Mouse (Mus musculus) limb, embryonic 15.5 days (tissue): ENCODE measurements around the gene Arfgap3. TPM values are rescaled to one million over a fixed set of nuclear protein-coding genes. Genes with fewer than 3 reads are reported as not detected.

Experiments used
- ATAC-seq: fragments of 200-750 bp; cut with Nextera tagmentation; 2 replicates; pipeline ENCODE4 v1.8.0; 2017; ENCODE audit warnings: low read depth, moderate TSS enrichment; ENCODE audit not compliant: insufficient number of reproducible peaks, low FRiP score, low TSS enrichment
- H3K27ac ChIP-seq: fragments of 300-500 bp; sonication (generic); 2 replicates; pipeline ENCODE4 v1.5.1; 2015; ENCODE audit warnings: moderate library complexity, mild to moderate bottlenecking, inconsistent platforms
- H3K27me3 ChIP-seq: fragments of 300-500 bp; sonication (generic); 2 replicates; pipeline ENCODE4 v1.6.1; 2015; ENCODE audit warnings: inconsistent platforms
- H3K36me3 ChIP-seq: fragments of 300-500 bp; sonication (generic); 2 replicates; pipeline ENCODE4 v1.6.1; 2015; ENCODE audit warnings: inconsistent platforms
- H3K4me1 ChIP-seq: fragments of 300-500 bp; sonication (generic); 2 replicates; pipeline ENCODE4 v1.6.1; 2015; ENCODE audit warnings: inconsistent platforms
- H3K4me2 ChIP-seq: fragments of 300-500 bp; sonication (generic); 2 replicates; pipeline ENCODE4 v1.6.1; 2015; ENCODE audit warnings: mild to moderate bottlenecking, inconsistent platforms
- H3K4me3 ChIP-seq: fragments of 300-500 bp; sonication (generic); 2 replicates; pipeline ENCODE4 v1.5.1; 2015; ENCODE audit warnings: mild to moderate bottlenecking, inconsistent platforms
- H3K9ac ChIP-seq: fragments of 300-500 bp; sonication (generic); 2 replicates; pipeline ENCODE4 v1.6.1; 2015; ENCODE audit warnings: inconsistent platforms
- H3K9me3 ChIP-seq: fragments of 300-500 bp; sonication (generic); 2 replicates; pipeline ENCODE4 v1.6.1; 2016; ENCODE audit warnings: inconsistent platforms
- WGBS: fragments of 180-500 bp; shearing (Covaris S2); methylation state at CpG from one replicate; pipeline ENCODE4 v1.1.7; 2015; 5-methylcytosine and 5-hydroxymethylcytosine counted together
- polyA plus RNA-seq: library from polyadenylated mRNA; unstranded; fragments of >200 nt; fragmentation: Nextera tagmentation; extraction: Ambion mirVana; gene quantifications from 2 replicates; pipeline ENCODE4 v1.2.1, GENCODE M21; 2015

The Arfgap3 gene
- polyA plus RNA-seq, 1 experiment from 2014 or later, result 60.8 TPM

DNA sequence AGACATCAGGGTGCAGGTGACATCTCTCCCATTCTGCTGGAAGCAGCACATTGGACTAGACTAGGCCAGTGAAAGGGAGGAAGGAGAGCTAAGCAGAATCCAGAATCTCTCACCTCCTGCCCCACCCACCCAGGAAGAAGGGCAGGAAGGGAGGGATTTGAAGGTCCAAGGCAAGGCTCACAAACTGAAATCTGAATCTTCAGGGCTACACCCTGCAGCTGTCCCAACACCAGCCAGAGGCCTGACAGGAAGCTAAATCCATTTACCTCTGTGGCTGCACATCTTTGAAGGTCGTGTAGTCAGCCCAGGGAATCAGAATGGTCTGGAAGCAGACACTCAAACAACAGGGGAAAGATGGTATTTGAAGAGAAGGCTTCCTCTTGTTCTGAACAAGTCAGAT lies 84.8 kb downstream of the Arfgap3 start:
- no peaks in the 10 kb centered on the region for H3K36me3 ChIP-seq
- no peak overlapping the region for H3K9ac ChIP-seq
- H3K27ac ChIP-seq, result no peak overlapping the region
- H3K4me1 ChIP-seq, result 0 out of 2 replicates have a peak, but pooled peaks cover 5% of the 10 kb centered on the region
- no peak overlapping the region for H3K4me3 ChIP-seq
- ATAC-seq, result no peak
- H3K27me3 ChIP-seq, result no peaks in the 10 kb centered on the region
- no peak overlapping the region for H3K4me2 ChIP-seq
- H3K9me3 ChIP-seq, result no peaks in the 10 kb centered on the region
- WGBS, result 12% methylated on average over 1 of the region's 1 CpGs

- no peak overlapping the region for H3K27ac ChIP-seq
- H3K4me3 ChIP-seq, result no peak overlapping the region
- no peaks in the 10 kb centered on the region for H3K9me3 ChIP-seq
- no peak for ATAC-seq
- no peak overlapping the region for H3K4me2 ChIP-seq
- H3K27me3 ChIP-seq, result no peaks in the 10 kb centered on the region
- 78% methylated on average over 5 of the region's 5 CpGs for WGBS
- 0 out of 2 replicates have a peak, but pooled peaks cover 5% of the 10 kb centered on the region for H3K4me1 ChIP-seq
- no peaks in the 10 kb centered on the region for H3K36me3 ChIP-seq
- no peak overlapping the region for H3K9ac ChIP-seq
These were observed 86.6 kb downstream of the Arfgap3 start for GRCm38 (mm10) chr15:83263405-83263804.

GRCm38 (mm10) chr15:83257906-83258305 lies 92.1 kb downstream of the Arfgap3 start:
- WGBS, result 55% methylated on average over 13 of the region's 13 CpGs
- Histone ChIP-seq H3K27ac (no peak overlapping the region), H3K9ac (no peak overlapping the region), H3K4me3 (no peak overlapping the region), H3K4me2 (no peak overlapping the region), H3K9me3 (no peaks in the 10 kb centered on the region), H3K4me1 (no peaks in the 10 kb centered on the region), H3K27me3 (no peaks in the 10 kb centered on the region; the same call in 1 of the 2 replicates), H3K36me3 (no peaks in the 10 kb centered on the region)
- ATAC-seq, result no peak

GRCm38 (mm10) chr15:83256491-83256890 lies 93.6 kb downstream of the Arfgap3 start:
- peaks cover 10% of the 10 kb centered on the region for H3K27me3 ChIP-seq
- no peaks in the 10 kb centered on the region for H3K36me3 ChIP-seq
- no peak overlapping the region for H3K4me3 ChIP-seq
- 79% methylated on average over 4 of the region's 4 CpGs for WGBS
- no peak overlapping the region for H3K4me2 ChIP-seq
- no peak overlapping the region for H3K27ac ChIP-seq
- H3K9ac ChIP-seq, result no peak overlapping the region
- H3K4me1 ChIP-seq, result peaks cover 3% of the 10 kb centered on the region
- H3K9me3 ChIP-seq, result no peaks in the 10 kb centered on the region
- ATAC-seq, result no peak

- H3K9ac ChIP-seq, result no peak overlapping the region
- no peaks in the 10 kb centered on the region for H3K36me3 ChIP-seq
- H3K27ac ChIP-seq, result no peak overlapping the region
- H3K4me1 ChIP-seq, result peaks cover 9% of the 10 kb centered on the region
- no peak overlapping the region for H3K4me3 ChIP-seq
- 73% methylated on average over 7 of the region's 7 CpGs for WGBS
- ATAC-seq, result no peak
- peaks cover 16% of the 10 kb centered on the region for H3K27me3 ChIP-seq
- no peak overlapping the region for H3K4me2 ChIP-seq
- no peaks in the 10 kb centered on the region for H3K9me3 ChIP-seq
These were observed 94.1 kb downstream of the Arfgap3 start for GRCm38 (mm10) chr15:83255944-83256343.

DNA sequence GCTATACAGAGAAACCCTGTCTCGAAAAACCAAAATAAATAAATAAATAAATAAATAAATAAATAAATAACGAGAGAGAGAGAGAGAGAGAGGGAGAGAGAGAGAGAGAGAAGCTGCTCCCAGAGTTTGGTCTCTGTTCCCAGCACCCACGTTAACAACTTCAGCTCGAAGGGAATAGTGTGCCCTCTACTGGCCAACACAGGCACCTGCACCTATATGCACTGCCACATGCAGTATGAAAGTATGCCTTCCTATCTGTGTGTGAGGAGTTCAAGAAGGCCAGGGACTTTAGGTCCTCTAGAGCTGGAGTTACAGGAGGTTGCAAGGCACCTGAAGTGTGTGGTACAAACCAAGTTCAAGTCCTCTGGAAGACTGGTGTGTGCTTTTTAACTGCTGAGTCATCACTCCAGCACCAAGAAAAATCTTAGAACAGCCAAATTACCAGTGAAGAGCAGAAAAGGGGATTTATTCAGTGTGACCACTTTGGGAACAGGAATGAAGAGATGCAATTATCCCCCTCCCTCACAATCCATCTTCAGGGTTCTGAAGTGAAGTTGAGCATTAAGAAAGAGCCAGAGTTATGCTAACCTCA lies 94.8 kb downstream of the Arfgap3 start:
- Histone ChIP-seq H3K4me1 (peaks cover 15% of the 10 kb centered on the region), H3K36me3 (no peaks in the 10 kb centered on the region), H3K9me3 (no peaks in the 10 kb centered on the region), H3K27ac (no peak overlapping the region), H3K4me2 (no peak overlapping the region), H3K27me3 (peaks cover 22% of the 10 kb centered on the region), H3K9ac (no peak overlapping the region), H3K4me3 (no peak overlapping the region)
- WGBS, result 86% methylated on average over 4 of the region's 4 CpGs
- ATAC-seq, result no peak

DNA sequence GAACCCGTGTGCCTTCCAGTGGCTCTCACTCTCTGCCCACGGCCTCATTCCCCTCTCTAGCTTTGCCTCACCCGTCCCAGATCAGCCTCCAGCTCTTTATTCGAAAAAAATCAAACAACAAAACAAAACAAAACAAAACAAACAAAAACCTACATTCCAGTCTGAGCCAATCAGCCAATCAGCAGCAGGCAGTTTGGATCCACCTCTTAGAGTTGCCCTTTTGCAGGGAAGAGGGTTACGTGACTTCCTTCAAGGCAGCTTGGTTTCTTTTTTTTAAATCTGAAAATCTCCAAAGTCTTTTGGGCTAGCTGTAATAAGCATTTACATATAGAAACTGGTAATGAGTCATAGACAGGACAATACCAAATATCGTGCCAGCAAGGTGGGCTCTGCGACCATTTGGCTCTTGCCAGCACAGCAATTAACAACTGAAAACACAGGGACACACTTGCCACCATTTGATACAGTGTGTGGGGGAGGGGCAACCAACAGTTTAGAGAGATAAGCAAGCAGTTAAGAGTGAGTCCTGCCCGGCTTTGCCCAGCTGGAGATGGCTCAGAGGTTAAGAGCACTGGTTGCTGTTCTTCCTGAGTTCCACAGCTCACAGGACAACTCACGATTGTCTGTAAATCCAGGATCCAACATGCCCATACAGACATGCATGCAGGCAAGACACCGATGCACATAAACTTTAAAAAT lies 95.5 kb downstream of the Arfgap3 start:
- Histone ChIP-seq H3K9ac (no peak overlapping the region), H3K27ac (no peak overlapping the region), H3K9me3 (no peaks in the 10 kb centered on the region), H3K4me3 (no peak overlapping the region), H3K36me3 (no peaks in the 10 kb centered on the region), H3K4me2 (no peak overlapping the region), H3K27me3 (peaks cover 25% of the 10 kb centered on the region), H3K4me1 (peaks cover 16% of the 10 kb centered on the region)
- ATAC-seq, result no peak
- WGBS, result 68% methylated on average over 10 of the region's 10 CpGs

DNA sequence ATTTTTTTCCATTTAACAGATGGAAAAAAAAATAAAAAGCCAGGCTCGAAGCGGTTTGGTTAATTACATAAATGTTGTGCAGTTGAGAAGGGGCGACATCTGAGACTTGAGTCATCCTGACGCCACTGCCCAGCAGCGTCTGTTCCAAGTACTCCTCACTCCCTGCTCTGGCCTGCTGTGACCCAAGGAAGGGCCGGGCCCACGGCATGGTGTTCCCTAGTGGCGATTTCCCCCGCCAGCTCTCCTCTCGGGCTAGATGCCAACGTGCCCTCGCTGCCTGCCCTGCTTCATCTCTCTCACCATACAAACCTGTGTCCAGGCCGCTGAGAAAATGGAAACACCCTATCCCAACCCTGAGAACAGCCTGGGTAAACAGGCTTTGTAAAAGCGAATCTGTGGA lies 98.0 kb downstream of the Arfgap3 start:
- H3K27ac ChIP-seq, result no peak overlapping the region
- H3K4me1 ChIP-seq, result peaks cover 16% of the 10 kb centered on the region
- no peaks in the 10 kb centered on the region for H3K36me3 ChIP-seq
- 62% methylated on average over 14 of the region's 14 CpGs for WGBS
- peaks cover 28% of the 10 kb centered on the region for H3K27me3 ChIP-seq
- H3K4me3 ChIP-seq, result 0 out of 2 replicates have a peak overlapping the region, but pooled peaks have one; percentile 53
- H3K9ac ChIP-seq, result no peak overlapping the region
- H3K9me3 ChIP-seq, result no peaks in the 10 kb centered on the region
- no peak overlapping the region; the same call in 1 of the 2 replicates for H3K4me2 ChIP-seq
- no peak for ATAC-seq

DNA sequence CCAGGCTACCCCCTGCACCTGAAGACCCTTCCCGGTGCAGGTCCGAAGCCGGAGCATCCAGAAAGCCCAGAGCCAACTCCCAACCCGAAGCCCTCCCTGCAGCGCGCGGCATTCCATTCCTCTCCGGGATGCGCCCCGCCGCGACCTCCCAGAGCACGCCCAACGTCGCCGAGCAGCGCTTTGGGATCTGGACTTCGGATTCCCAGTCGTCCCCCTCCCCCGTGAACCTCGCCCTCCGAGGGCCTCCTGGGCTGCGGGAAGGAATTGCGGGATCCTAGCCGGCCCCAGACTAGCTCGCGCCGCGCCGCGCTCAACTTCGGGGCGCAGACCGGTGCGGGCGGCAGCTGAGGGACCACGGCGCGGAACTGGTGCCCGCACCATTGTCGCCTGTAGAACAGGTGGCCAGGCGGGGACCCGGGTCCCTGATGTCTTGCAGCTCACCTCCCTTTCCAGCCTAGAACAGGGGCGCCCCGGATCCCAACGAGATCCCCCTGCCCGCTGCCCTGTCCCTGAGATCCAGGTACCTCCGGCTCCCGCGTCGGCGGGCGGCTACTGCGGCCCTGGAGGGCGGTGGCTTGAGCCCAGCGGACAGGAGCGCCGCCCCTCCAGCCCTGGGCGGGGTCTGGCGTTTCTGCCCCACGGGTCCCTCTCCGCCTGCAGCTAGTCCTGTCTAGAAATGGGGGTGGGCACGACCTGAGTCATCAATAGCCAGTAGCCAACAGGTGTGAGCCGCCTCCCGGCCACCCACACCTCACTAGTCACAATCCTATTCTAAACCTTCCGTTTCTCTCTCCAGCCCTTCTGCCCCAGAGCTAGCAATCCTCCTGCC lies 98.7 kb downstream of the Arfgap3 start, which contains the start of gene A4galt:
TSS of gene A4galt (minus strand) at position 599 of the 829 bp plus-strand sequence.
- Histone ChIP-seq H3K27me3 (peaks cover 28% of the 10 kb centered on the region), H3K36me3 (no peaks in the 10 kb centered on the region), H3K4me3 (peak within 1 kb of the TSS; percentile 53), H3K9me3 (no peaks in the 10 kb centered on the region), H3K4me2 (peak within 1 kb of the TSS; percentile 96), H3K9ac (peak within 1 kb of the TSS; percentile 45; the same call in 1 of the 2 replicates), H3K27ac (no peak within 1 kb of the TSS; the same call in 1 of the 2 replicates), H3K4me1 (peaks cover 16% of the 10 kb centered on the region)
- WGBS, result 2% methylated on average over 54 of the region's 66 CpGs
- no peak for ATAC-seq

DNA sequence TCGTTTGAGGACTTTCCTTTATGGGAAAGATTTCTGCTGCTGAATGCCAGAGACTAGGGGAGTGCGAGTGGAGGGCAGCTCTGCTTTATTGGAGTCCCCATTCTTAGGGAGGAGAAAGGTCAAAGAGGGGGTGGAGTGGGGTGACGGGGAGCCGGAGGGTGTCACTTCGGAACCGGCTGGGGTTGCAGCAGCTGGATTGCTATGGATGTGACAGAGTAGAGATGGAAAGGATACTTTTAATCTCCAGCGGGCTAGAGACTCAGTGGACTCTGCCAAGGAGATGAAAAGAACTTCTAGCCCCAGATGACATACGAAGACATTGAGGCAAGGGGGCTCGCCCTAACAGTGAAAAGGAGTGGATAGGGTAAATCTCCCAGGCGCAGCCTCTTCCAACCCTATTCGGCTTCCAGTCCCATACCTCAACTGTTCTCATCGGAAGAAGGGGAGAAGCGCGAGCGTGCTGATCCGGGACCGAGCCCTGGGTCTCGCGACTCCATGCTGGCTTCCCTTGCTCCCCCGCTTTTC lies 99.3 kb downstream of the Arfgap3 start:
- WGBS, result 3% methylated on average over 20 of the region's 20 CpGs
- Histone ChIP-seq H3K27me3 (peaks cover 28% of the 10 kb centered on the region), H3K9me3 (no peaks in the 10 kb centered on the region), H3K4me1 (peaks cover 16% of the 10 kb centered on the region), H3K36me3 (no peaks in the 10 kb centered on the region), H3K4me2 (peak overlapping the region; percentile 96), H3K27ac (no peak overlapping the region), H3K4me3 (peak overlapping the region; percentile 53), H3K9ac (peak overlapping the region; percentile 45; the same call in 1 of the 2 replicates)
- ATAC-seq, result no peak
